Mouse (Mus musculus): ENCODE data around the gene Ube2g2.

Ube2g2 gene

GRCm38 (mm10) chr10:77605908-77606826 lies 15.9 kb upstream of the Ube2g2 start, which contains the start of the genes Sumo3 and Gm49325:
Gene Sumo3 (plus strand): TSS chr10:77606097.
Gene Gm49325 (plus strand): TSS chr10:77606197.
- DNase-seq (ENCODE audit: extremely low read depth, insufficient read length, low spot score): peak; percentile 84

- DNase-seq (ENCODE audit: extremely low read depth, insufficient read length, low spot score): no peak
Observed at GRCm38 (mm10) chr10:77606855-77607254, 15.2 kb upstream of the Ube2g2 start.

GRCm38 (mm10) chr10:77607441-77607840 lies 14.6 kb upstream of the Ube2g2 start:
- DNase-seq (ENCODE audit: extremely low read depth, insufficient read length, low spot score): no peak

GRCm38 (mm10) chr10:77608589-77608988 lies 13.5 kb upstream of the Ube2g2 start:
- no peak for DNase-seq (ENCODE audit: extremely low read depth, insufficient read length, low spot score)

DNA sequence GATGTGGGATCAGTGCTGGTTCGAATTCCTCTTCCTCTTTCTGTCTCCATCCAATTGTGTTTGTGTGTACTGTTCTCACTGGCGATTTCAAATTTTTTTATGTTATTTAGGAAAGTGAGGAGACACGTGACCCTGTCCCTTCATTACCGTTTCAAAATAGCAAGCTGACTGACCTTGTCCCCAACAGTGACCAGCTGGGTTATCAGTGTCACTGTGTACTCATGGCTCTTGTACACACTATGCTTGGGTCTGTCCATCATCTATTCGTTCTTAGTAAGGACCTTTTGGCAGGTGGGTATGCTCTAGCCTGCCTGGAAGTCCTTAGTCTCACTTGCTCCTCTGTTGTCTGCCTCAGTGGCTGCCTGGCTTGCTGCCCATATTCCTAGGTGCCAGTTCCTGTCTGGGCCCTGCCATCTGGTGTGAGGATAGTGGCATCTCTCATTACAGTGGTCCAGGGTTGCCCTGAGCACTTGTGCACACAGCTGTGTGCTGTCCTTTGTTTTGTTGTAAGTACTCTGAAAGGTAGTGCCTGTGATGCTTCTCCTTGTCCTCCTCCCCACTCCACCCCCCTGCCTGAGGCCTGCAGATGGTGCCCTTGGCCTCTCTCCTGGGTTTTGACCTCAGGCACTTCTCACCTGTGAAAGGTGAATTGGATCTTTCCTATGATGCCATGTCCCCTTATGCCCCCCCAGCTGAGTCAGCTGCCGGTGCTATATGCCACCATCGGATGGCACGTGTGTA lies 11.7 kb upstream of the Ube2g2 start:
- no peak for DNase-seq (ENCODE audit: extremely low read depth, insufficient read length, low spot score)

- DNase-seq (ENCODE audit: extremely low read depth, insufficient read length, low spot score): no peak
Observed at GRCm38 (mm10) chr10:77613409-77613808, 8.7 kb upstream of the Ube2g2 start.

GRCm38 (mm10) chr10:77615647-77616046 lies 6.4 kb upstream of the Ube2g2 start:
- DNase-seq (ENCODE audit: extremely low read depth, insufficient read length, low spot score): no peak

GRCm38 (mm10) chr10:77616166-77616565 lies 5.9 kb upstream of the Ube2g2 start:
- DNase-seq (ENCODE audit: extremely low read depth, insufficient read length, low spot score): no peak

- DNase-seq (ENCODE audit: extremely low read depth, insufficient read length, low spot score): no peak
Observed at GRCm38 (mm10) chr10:77616926-77617325, 5.1 kb upstream of the Ube2g2 start.

GRCm38 (mm10) chr10:77621546-77621945 lies 529 bp upstream of the Ube2g2 start:
- no peak for DNase-seq (ENCODE audit: extremely low read depth, insufficient read length, low spot score)

DNA sequence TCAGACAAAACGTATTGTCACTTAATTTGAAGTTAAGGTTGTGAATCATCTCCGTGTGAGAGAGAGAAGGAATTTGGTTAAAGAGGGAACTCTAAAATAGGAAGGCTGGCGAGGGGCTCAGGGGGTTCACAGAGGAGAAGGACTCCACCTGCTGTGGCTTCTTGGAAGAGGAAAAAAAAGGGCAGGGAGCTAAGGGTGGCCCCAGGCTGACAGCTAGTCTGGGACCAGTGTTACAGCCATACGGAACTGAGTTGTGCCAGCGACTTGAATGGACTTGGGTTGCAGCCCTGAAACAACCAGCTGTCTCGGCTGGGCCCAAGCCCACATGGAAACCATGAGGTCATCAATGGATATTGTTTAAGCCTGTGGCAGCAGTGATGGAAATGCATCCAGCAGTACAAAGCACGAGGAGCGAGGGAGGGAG lies 1.0 kb downstream of the Ube2g2 start:
- DNase-seq (ENCODE audit: extremely low read depth, insufficient read length, low spot score): peak; percentile 50

GRCm38 (mm10) chr10:77623639-77624400 lies 1.7 kb downstream of the Ube2g2 start:
- no peak for DNase-seq (ENCODE audit: extremely low read depth, insufficient read length, low spot score)

- DNase-seq (ENCODE audit: extremely low read depth, insufficient read length, low spot score): no peak
Observed at GRCm38 (mm10) chr10:77624570-77624995, 2.5 kb downstream of the Ube2g2 start.

- DNase-seq (ENCODE audit: extremely low read depth, insufficient read length, low spot score): no peak
Observed at GRCm38 (mm10) chr10:77626036-77626435, 4.0 kb downstream of the Ube2g2 start.

GRCm38 (mm10) chr10:77626591-77626990 lies 4.5 kb downstream of the Ube2g2 start:
- no peak for DNase-seq (ENCODE audit: extremely low read depth, insufficient read length, low spot score)

DNA sequence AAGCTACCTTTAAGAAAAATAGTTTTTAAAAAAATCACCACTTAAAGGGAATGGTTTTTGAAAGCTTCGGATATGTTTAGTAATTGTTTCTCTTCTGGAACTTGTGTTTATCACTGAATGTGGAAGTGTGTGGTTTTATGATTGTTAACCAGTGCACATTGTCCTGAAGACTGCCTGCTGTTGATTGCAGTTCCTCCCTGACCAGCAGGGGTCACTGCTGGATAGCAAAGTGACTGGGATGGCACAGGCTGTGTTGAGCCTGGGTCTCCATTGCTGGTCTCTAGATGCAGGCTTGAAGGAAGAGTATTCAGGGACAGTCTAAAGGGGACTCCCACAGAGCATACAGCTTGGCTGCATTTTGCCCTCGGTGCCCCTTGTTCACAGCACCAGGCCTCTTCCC lies 5.4 kb downstream of the Ube2g2 start:
- no peak for DNase-seq (ENCODE audit: extremely low read depth, insufficient read length, low spot score)

GRCm38 (mm10) chr10:77629163-77629562 lies 7.1 kb downstream of the Ube2g2 start:
- no peak for DNase-seq (ENCODE audit: extremely low read depth, insufficient read length, low spot score)

- DNase-seq (ENCODE audit: extremely low read depth, insufficient read length, low spot score): no peak
Observed at GRCm38 (mm10) chr10:77629970-77630369, 7.9 kb downstream of the Ube2g2 start.

GRCm38 (mm10) chr10:77634016-77634415 lies 11.9 kb downstream of the Ube2g2 start:
- no peak for DNase-seq (ENCODE audit: extremely low read depth, insufficient read length, low spot score)

- peak; percentile 37 for DNase-seq (ENCODE audit: extremely low read depth, insufficient read length, low spot score)
Observed at GRCm38 (mm10) chr10:77634452-77635231, 12.6 kb downstream of the Ube2g2 start.

Measured in 3134 (cell line).